Mouse (Mus musculus) thymus, adult 2 months (tissue): ENCODE measurements around the gene Hoxa10. TPM values are rescaled to one million over a fixed set of nuclear protein-coding genes. Genes with fewer than 3 reads are reported as not detected.

Experiments
- DNase-seq: peaks from one replicate; pipeline ENCODE4 v3.0.0; 2021
- H3K27ac ChIP-seq: fragments of 200-500 bp; 2 replicates; pipeline ENCODE4 v1.5.1; 2012; ENCODE audit warnings: low read length, control low read depth; ENCODE audit not compliant: control insufficient read depth, insufficient read depth
- H3K27me3 ChIP-seq: fragments of 200-500 bp; 2 replicates; pipeline ENCODE4 v1.6.1; 2012; ENCODE audit warnings: mild to moderate bottlenecking, low read length, moderate library complexity, mixed read lengths; ENCODE audit not compliant: control insufficient read depth, insufficient read depth
- H3K36me3 ChIP-seq: fragments of 200-500 bp; 2 replicates; pipeline ENCODE4 v1.6.1; 2012; ENCODE audit warnings: mild to moderate bottlenecking, low read length, moderate library complexity; ENCODE audit not compliant: control insufficient read depth, insufficient read depth
- H3K4me1 ChIP-seq: fragments of 200-500 bp; replicated peaks from 2 replicates; pipeline ENCODE4 v1.6.1; 2012; ENCODE audit warnings: low read length; ENCODE audit not compliant: control insufficient read depth, insufficient read depth
- H3K4me3 ChIP-seq: fragments of 200-500 bp; 2 replicates; pipeline ENCODE4 v1.5.1; 2012; ENCODE audit warnings: mild to moderate bottlenecking, low read length, control low read depth, moderate library complexity; ENCODE audit not compliant: control insufficient read depth, insufficient read depth
- CTCF ChIP-seq: fragments of 200-500 bp; IDR thresholded peaks from 2 replicates; pipeline ENCODE4 v1.5.1; 2012; ENCODE audit warnings: mild to moderate bottlenecking, control low read depth, low read length, moderate library complexity, borderline replicate concordance; ENCODE audit not compliant: control insufficient read depth, poor library complexity, insufficient read depth; ENCODE audit errors: extremely low read depth
- POLR2A ChIP-seq: fragments of 200-500 bp; IDR thresholded peaks from 2 replicates; pipeline ENCODE4 v1.6.1; 2012; ENCODE audit warnings: mild to moderate bottlenecking, low read length, control low read depth, moderate library complexity; ENCODE audit not compliant: control insufficient read depth, poor library complexity, insufficient read depth; ENCODE audit errors: extremely low read depth
- WGBS: fragments of 180-500 bp; shearing (Covaris S2); methylation state at CpG from one replicate; pipeline ENCODE4 v1.1.7; 2018; 5-methylcytosine and 5-hydroxymethylcytosine counted together
- polyA plus RNA-seq: library from polyadenylated mRNA; depleted of rRNA; stranded (reverse); fragments of >200 nt; gene quantifications from 2 replicates; pipeline ENCODE4 v1.2.3, GENCODE M21; 2012

The Hoxa10 gene
- polyA plus RNA-seq, 1 experiment = not detected

GRCm38 (mm10) chr6:52202362-52203120 is 38.1 kb downstream of the Hoxa10 start:
- Histone ChIP-seq H3K27ac (no peak overlapping the region), H3K4me3 (no peak overlapping the region), H3K27me3 (no peaks in the 10 kb centered on the region; the same call in 1 of the 2 replicates), H3K36me3 (no peaks in the 10 kb centered on the region), H3K4me1 (no peaks in the 10 kb centered on the region)
- no peak for DNase-seq
- WGBS = 90% methylated on average over 22 of the region's 22 CpGs
- TF ChIP-seq POLR2A (no peak), CTCF (no peak)

- Histone ChIP-seq H3K36me3 (no peaks in the 10 kb centered on the region), H3K4me3 (no peak overlapping the region), H3K4me1 (no peaks in the 10 kb centered on the region), H3K27me3 (no peaks in the 10 kb centered on the region; the same call in 1 of the 2 replicates), H3K27ac (no peak overlapping the region)
- no peak for TF ChIP-seq CTCF
- no peak for TF ChIP-seq POLR2A
- WGBS = 89% methylated on average over 1 of the region's 1 CpGs
- no peak for DNase-seq
These were observed 39.4 kb downstream of the Hoxa10 start for GRCm38 (mm10) chr6:52201269-52201668.

GRCm38 (mm10) chr6:52200751-52201250 is 39.9 kb downstream of the Hoxa10 start:
- Histone ChIP-seq H3K27me3 (no peaks in the 10 kb centered on the region), H3K36me3 (no peaks in the 10 kb centered on the region), H3K4me1 (no peaks in the 10 kb centered on the region), H3K4me3 (no peak overlapping the region), H3K27ac (no peak overlapping the region)
- no peak for DNase-seq
- TF ChIP-seq POLR2A (no peak), CTCF (no peak)
- WGBS = 95% methylated on average over 10 of the region's 10 CpGs

- DNase-seq = no peak
- Histone ChIP-seq H3K4me1 (no peaks in the 10 kb centered on the region), H3K27ac (no peak overlapping the region), H3K27me3 (no peaks in the 10 kb centered on the region), H3K4me3 (no peak overlapping the region), H3K36me3 (no peaks in the 10 kb centered on the region)
- WGBS = 95% methylated on average over 30 of the region's 30 CpGs
- TF ChIP-seq POLR2A (no peak), CTCF (no peak)
These were observed 40.4 kb downstream of the Hoxa10 start for GRCm38 (mm10) chr6:52200073-52200750.

GRCm38 (mm10) chr6:52197271-52197670 is 43.4 kb downstream of the Hoxa10 start:
- H3K27ac ChIP-seq = no peak overlapping the region
- TF ChIP-seq CTCF (no peak), POLR2A (no peak)
- no peaks in the 10 kb centered on the region for H3K36me3 ChIP-seq
- peaks cover 3% of the 10 kb centered on the region for H3K4me1 ChIP-seq
- no peaks in the 10 kb centered on the region for H3K27me3 ChIP-seq
- no peak for DNase-seq
- H3K4me3 ChIP-seq = no peak overlapping the region
- WGBS = 95% methylated on average over 10 of the region's 10 CpGs

- H3K36me3 ChIP-seq = no peaks in the 10 kb centered on the region
These were observed 43.8 kb downstream of the Hoxa10 start for GRCm38 (mm10) chr6:52196811-52197210.

More at GRCm38 (mm10) chr6:52196811-52197210, 43.8 kb downstream of the Hoxa10 start:
- no peak overlapping the region for H3K4me3 ChIP-seq
- 94% methylated on average over 9 of the region's 9 CpGs for WGBS
- H3K27ac ChIP-seq = no peak overlapping the region
- no peaks in the 10 kb centered on the region for H3K27me3 ChIP-seq
- peaks cover 7% of the 10 kb centered on the region for H3K4me1 ChIP-seq
- DNase-seq = no peak
- TF ChIP-seq POLR2A (no peak), CTCF (no peak)
